Mouse (Mus musculus): ENCODE results near the gene Endou. TPM values are rescaled to one million over a fixed set of nuclear protein-coding genes. Genes with fewer than 3 reads are reported as not detected.

Gene Endou
- polyA plus RNA-seq, 1 experiment: 2.9 TPM

- WGBS: 56% methylated on average over 12 of the region's 12 CpGs
- peaks cover 8% of the 10 kb centered on the region; the same call in 1 of the 2 replicates for H3K36me3 ChIP-seq (ENCODE audit: control insufficient read depth, insufficient read depth, low read length)
- no peaks in the 10 kb centered on the region for H3K27me3 ChIP-seq (replicated peaks; ENCODE audit: control insufficient read depth, insufficient read depth, low read length)
- no peak overlapping the region for H3K27ac ChIP-seq (ENCODE audit: insufficient read depth, low read depth, low read length)
- no peak overlapping the region for H3K4me3 ChIP-seq (ENCODE audit: insufficient read depth, low read depth, low read length)
- no peak for TF ChIP-seq POLR2A (IDR thresholded peaks at IDR 0.05; ENCODE audit: low read depth, low read length)
- DNase-seq: no peak
- peaks cover 22% of the 10 kb centered on the region for H3K4me1 ChIP-seq (ENCODE audit: control insufficient read depth, insufficient read depth, low read length)
Observed at GRCm38 (mm10) chr15:97743961-97744525, 12.9 kb upstream of the Endou start.

DNA sequence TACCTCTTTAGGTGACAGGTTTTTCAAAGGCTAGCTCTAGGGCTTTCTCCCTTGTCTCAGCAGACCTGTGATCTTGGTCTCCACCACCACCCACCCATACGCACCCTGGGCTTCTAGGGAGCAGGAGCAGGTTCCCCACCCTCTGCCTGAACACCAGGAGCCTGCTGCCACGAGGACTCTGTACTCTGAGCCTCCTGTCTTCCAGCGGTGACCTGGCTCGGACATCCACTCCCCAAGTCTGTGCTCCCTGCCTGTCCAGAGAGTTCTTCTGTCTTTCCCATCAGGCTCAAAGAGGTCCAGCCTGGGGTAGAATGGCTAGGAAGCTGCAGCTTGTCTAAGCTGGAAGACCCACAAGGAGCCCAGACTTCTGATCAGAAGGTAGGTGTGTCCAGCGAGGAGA is 12.1 kb upstream of the Endou start:
- peak; percentile 58 for DNase-seq
- no peak overlapping the region for H3K27ac ChIP-seq (ENCODE audit: insufficient read depth, low read depth, low read length)
- 57% methylated on average over 5 of the region's 5 CpGs for WGBS
- no peak overlapping the region for H3K4me3 ChIP-seq (ENCODE audit: insufficient read depth, low read depth, low read length)
- no peaks in the 10 kb centered on the region for H3K27me3 ChIP-seq (replicated peaks; ENCODE audit: control insufficient read depth, insufficient read depth, low read length)
- peaks cover 8% of the 10 kb centered on the region; the same call in 1 of the 2 replicates for H3K36me3 ChIP-seq (ENCODE audit: control insufficient read depth, insufficient read depth, low read length)
- TF ChIP-seq CTCF (conservative IDR thresholded peaks at IDR 0.05; ENCODE audit: insufficient read depth, insufficient read length, low read depth, low read length): no peak
- TF ChIP-seq POLR2A (IDR thresholded peaks at IDR 0.05; ENCODE audit: low read depth, low read length): no peak
- peaks cover 22% of the 10 kb centered on the region for H3K4me1 ChIP-seq (ENCODE audit: control insufficient read depth, insufficient read depth, low read length)

DNA sequence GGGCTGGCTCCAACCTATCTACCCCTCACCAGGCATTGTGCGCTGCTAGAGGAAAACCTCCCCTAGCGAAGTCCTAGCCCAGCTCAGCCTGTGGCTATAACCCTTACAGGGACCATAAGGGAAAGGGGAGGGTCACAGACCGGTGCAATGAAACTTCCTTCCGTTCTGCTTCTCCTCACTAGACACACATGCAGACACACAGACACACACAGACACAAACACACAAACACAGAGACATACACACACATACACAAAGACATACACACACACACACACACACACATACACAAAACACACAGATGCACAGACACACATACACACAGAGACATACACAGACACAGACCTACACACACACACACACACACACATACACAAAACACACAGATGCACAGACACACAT is 11.5 kb upstream of the Endou start:
- TF ChIP-seq POLR2A (IDR thresholded peaks at IDR 0.05; ENCODE audit: low read depth, low read length): no peak
- no peak for TF ChIP-seq CTCF (conservative IDR thresholded peaks at IDR 0.05; ENCODE audit: insufficient read depth, insufficient read length, low read depth, low read length)
- 57% methylated on average over 4 of the region's 4 CpGs for WGBS
- H3K27ac ChIP-seq (ENCODE audit: insufficient read depth, low read depth, low read length): no peak overlapping the region
- H3K4me3 ChIP-seq (ENCODE audit: insufficient read depth, low read depth, low read length): no peak overlapping the region
- H3K36me3 ChIP-seq (ENCODE audit: control insufficient read depth, insufficient read depth, low read length): peaks cover 8% of the 10 kb centered on the region; the same call in 1 of the 2 replicates
- peaks cover 22% of the 10 kb centered on the region for H3K4me1 ChIP-seq (ENCODE audit: control insufficient read depth, insufficient read depth, low read length)
- no peaks in the 10 kb centered on the region for H3K27me3 ChIP-seq (replicated peaks; ENCODE audit: control insufficient read depth, insufficient read depth, low read length)
- DNase-seq: no peak

DNA sequence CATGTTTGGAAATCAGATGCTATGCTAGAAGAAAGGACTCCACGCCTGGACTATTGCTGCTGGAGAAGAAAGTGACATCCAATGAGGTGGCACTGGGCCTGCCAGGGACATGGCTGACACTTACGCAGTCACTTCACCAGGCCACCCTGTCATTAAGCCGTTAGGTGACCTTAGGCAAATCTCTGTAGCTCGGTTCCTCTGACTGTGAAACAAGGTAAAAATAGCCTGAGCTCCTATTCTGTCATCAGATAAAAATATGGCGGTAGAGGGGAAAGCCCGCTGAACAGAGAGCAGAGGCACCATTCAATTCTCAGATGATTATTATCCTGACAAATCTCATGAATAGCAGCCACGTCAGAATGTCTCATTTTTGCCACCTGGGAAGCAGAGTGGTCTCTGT is 10.9 kb upstream of the Endou start:
- no peak overlapping the region for H3K27ac ChIP-seq (ENCODE audit: insufficient read depth, low read depth, low read length)
- no peak overlapping the region for H3K4me3 ChIP-seq (ENCODE audit: insufficient read depth, low read depth, low read length)
- TF ChIP-seq CTCF (conservative IDR thresholded peaks at IDR 0.05; ENCODE audit: insufficient read depth, insufficient read length, low read depth, low read length) (no peak), POLR2A (IDR thresholded peaks at IDR 0.05; ENCODE audit: low read depth, low read length) (peak; percentile 12)
- WGBS: 44% methylated on average over 7 of the region's 7 CpGs
- H3K4me1 ChIP-seq (ENCODE audit: control insufficient read depth, insufficient read depth, low read length): peaks cover 22% of the 10 kb centered on the region
- no peak for DNase-seq
- H3K36me3 ChIP-seq (ENCODE audit: control insufficient read depth, insufficient read depth, low read length): peaks cover 8% of the 10 kb centered on the region; the same call in 1 of the 2 replicates
- no peaks in the 10 kb centered on the region for H3K27me3 ChIP-seq (replicated peaks; ENCODE audit: control insufficient read depth, insufficient read depth, low read length)

- no peak for DNase-seq
- no peak overlapping the region for H3K4me3 ChIP-seq (ENCODE audit: insufficient read depth, low read depth, low read length)
- TF ChIP-seq POLR2A (IDR thresholded peaks at IDR 0.05; ENCODE audit: low read depth, low read length) (no peak), CTCF (conservative IDR thresholded peaks at IDR 0.05; ENCODE audit: insufficient read depth, insufficient read length, low read depth, low read length) (no peak)
- no peak overlapping the region for H3K27ac ChIP-seq (ENCODE audit: insufficient read depth, low read depth, low read length)
- H3K27me3 ChIP-seq (replicated peaks; ENCODE audit: control insufficient read depth, insufficient read depth, low read length): no peaks in the 10 kb centered on the region
- WGBS: 59% methylated on average over 12 of the region's 12 CpGs
- peaks cover 5% of the 10 kb centered on the region; the same call in 1 of the 2 replicates for H3K36me3 ChIP-seq (ENCODE audit: control insufficient read depth, insufficient read depth, low read length)
- H3K4me1 ChIP-seq (ENCODE audit: control insufficient read depth, insufficient read depth, low read length): peaks cover 22% of the 10 kb centered on the region
Observed at GRCm38 (mm10) chr15:97741662-97742061, 10.5 kb upstream of the Endou start.

DNA sequence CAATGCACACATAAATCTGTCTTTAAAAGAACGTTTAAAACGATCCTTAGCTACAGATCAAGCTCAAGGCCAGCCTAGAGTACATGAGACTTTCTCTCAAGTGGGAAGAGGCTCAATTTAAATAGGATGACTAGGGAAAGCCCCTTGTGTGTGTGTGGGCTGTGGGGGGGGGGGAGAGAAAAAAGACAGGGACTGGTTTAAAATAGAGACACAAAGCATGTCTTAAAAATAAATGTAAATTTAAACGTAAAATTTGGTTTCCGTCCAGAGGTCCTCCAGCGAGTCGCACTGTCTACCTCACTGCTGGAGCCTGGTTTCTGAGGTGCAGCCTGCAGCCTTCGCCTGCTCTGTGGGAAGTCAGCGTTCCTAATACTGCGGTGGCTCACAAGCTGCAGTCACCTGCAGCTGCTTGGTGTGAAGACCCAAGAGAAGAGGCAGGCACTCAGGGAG is 9.2 kb upstream of the Endou start:
- Histone ChIP-seq H3K27ac (ENCODE audit: insufficient read depth, low read depth, low read length) (no peak overlapping the region), H3K36me3 (ENCODE audit: control insufficient read depth, insufficient read depth, low read length) (peaks cover 2% of the 10 kb centered on the region; the same call in 1 of the 2 replicates), H3K4me1 (ENCODE audit: control insufficient read depth, insufficient read depth, low read length) (peaks cover 20% of the 10 kb centered on the region), H3K27me3 (replicated peaks; ENCODE audit: control insufficient read depth, insufficient read depth, low read length) (no peaks in the 10 kb centered on the region), H3K4me3 (ENCODE audit: insufficient read depth, low read depth, low read length) (no peak overlapping the region)
- DNase-seq: no peak
- WGBS: 68% methylated on average over 9 of the region's 9 CpGs
- TF ChIP-seq CTCF (conservative IDR thresholded peaks at IDR 0.05; ENCODE audit: insufficient read depth, insufficient read length, low read depth, low read length) (no peak), POLR2A (IDR thresholded peaks at IDR 0.05; ENCODE audit: low read depth, low read length) (no peak)

GRCm38 (mm10) chr15:97738923-97739322 is 7.8 kb upstream of the Endou start:
- 91% methylated on average over 7 of the region's 7 CpGs for WGBS
- TF ChIP-seq CTCF (conservative IDR thresholded peaks at IDR 0.05; ENCODE audit: insufficient read depth, insufficient read length, low read depth, low read length) (no peak), POLR2A (IDR thresholded peaks at IDR 0.05; ENCODE audit: low read depth, low read length) (no peak)

More at GRCm38 (mm10) chr15:97738923-97739322, 7.8 kb upstream of the Endou start:
- H3K4me1 ChIP-seq (ENCODE audit: control insufficient read depth, insufficient read depth, low read length): peaks cover 15% of the 10 kb centered on the region
- no peak overlapping the region for H3K4me3 ChIP-seq (ENCODE audit: insufficient read depth, low read depth, low read length)
- no peak overlapping the region for H3K27ac ChIP-seq (ENCODE audit: insufficient read depth, low read depth, low read length)
- DNase-seq: no peak
- no peaks in the 10 kb centered on the region for H3K27me3 ChIP-seq (replicated peaks; ENCODE audit: control insufficient read depth, insufficient read depth, low read length)
- no peaks in the 10 kb centered on the region for H3K36me3 ChIP-seq (ENCODE audit: control insufficient read depth, insufficient read depth, low read length)

Data from kidney, adult 2 months (tissue).